Mouse (Mus musculus) urinary bladder, postnatal 10 days (tissue): ENCODE results near the gene Tsc1.

Experiments
- DNase-seq: peaks from one replicate; pipeline ENCODE4 v3.0.0; 2022; ENCODE audit warnings: low spot score

The Tsc1 gene

DNA sequence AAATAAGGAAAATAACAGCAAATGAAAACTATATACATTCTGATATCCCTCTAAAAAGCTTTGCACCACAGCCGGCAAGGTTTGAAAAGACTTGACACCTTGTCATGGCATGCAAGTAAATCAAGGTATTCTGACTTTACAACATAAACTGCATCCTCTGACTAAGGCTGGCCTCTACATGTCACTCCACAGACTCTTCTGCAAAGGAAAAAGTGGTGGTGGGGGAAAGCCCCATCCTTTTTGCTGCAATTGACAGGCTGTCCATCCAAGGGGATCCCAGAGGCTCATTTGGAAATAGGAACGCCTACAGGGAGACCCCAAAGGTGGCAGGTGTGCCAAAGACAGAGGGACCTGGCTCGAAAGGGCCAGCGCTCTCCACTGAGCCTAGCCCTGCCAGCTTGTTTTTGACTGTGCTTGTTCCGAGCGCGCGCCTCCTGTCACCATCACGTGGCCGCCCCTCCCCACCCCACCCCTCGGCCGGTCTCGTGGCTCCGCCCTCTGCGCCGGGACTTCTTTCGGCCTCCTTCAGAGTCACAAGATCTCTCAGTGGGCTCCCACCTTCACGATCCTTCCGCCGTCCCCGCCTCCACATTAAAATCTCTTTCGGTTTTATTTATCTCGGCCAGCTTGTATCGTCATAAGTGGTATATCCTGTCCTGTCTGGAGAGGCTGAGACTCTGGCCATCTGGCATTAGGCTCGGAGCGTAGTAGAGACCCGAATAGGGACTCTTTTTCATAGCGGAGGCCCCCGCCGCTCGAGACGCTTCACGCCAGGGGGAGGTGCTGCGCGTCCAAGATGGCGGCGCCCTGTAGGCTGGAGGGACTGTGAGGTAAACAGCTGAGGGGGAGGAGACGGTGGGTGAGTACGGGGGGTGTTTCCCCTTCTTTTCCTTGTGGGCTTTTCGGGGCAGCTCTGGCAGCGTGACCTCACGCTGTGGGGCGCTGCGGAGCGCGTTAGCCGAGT, at the start of gene Tsc1:
TSS of gene Tsc1 (plus strand) at position 768 of the 964 bp plus-strand sequence.
- peak; percentile 84 for DNase-seq

GRCm38 (mm10) chr2:28591479-28591878, 49.5 kb upstream of the Tsc1 start:
- DNase-seq = no peak

GRCm38 (mm10) chr2:28592809-28593208, 48.2 kb upstream of the Tsc1 start:
- DNase-seq = no peak

GRCm38 (mm10) chr2:28596021-28596420, 45.0 kb upstream of the Tsc1 start:
- no peak for DNase-seq

GRCm38 (mm10) chr2:28596998-28597397, 44.0 kb upstream of the Tsc1 start:
- no peak for DNase-seq

- DNase-seq = no peak
Measured at GRCm38 (mm10) chr2:28597733-28598547, 43.1 kb upstream of the Tsc1 start.

- DNase-seq = no peak
Measured at GRCm38 (mm10) chr2:28598692-28599568, 42.1 kb upstream of the Tsc1 start.

- DNase-seq = no peak
Measured at GRCm38 (mm10) chr2:28599569-28599900, 41.5 kb upstream of the Tsc1 start.

- no peak for DNase-seq
Measured at GRCm38 (mm10) chr2:28601720-28602590, 39.1 kb upstream of the Tsc1 start.

GRCm38 (mm10) chr2:28603542-28603941, 37.5 kb upstream of the Tsc1 start:
- no peak for DNase-seq

DNA sequence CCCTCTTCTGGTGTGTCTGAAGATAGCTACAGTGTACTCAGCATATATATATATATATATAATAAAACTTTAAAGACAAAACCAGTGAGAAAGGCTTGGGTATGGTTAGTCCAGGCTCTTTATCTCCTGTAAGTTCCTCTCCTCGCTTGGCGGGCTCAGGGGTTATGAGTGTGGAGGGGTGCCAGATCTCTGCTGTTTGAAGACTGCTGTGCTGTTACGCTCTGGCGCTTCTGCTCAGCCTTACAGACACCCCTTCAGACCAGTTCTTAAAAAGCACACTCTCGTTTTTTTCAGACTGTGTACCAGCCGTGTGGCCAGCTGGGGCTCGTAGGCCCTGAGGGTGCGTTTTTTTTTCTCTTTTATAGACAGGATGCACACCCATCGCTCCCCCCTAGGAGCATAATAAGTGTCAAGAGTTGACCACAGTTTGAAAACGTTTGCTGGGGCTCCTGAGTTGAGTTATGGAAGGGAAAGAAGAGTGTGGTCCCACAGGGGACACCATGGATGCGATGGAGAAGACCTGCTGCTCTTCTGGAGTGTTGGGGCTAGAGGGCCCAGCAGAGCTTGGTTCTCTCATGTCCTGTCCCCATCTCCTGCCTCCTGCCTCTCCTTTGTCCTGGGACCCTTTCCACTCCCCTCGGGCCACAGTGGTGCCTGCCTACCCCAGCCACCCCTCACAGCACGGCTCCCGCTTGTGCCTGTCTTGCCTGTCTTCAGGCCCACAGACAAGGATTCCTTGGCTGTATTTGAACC, 35.1 kb upstream of the Tsc1 start:
- DNase-seq = no peak

DNA sequence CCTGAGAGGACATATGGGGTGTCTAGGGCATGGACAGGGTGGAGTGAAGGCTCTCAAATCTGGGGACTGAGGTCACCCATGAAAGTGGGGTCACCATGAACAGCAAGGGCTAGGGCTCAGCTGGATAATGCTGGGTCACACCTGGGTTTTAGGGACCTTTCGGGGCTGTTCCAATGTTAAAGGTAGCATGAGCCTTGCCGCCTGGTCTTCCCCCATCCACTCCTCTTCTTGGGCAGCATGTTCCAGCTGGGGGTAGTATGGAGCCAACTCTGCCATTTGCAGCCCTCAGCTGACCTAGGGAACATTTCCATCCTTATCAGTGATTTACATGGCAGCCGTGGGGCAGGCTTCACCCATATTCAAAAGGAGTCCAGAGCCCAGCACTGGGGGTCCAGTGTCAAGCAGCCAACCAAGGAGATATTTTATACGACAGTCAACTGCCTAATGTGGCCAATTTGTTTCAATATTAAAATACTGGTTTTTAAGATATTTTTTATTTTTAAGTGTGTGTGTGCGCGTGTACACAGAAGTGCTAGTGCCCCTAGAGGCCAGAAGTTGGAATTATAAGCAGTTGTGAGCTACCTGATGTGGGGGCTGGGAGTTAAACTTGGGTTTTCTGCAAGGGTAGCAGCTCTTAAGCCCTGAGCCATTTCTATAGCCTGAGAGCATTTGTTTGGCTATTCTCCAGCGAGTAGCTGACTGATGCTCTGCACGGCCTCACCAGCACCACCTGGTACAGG, 34.3 kb upstream of the Tsc1 start:
- no peak for DNase-seq

DNA sequence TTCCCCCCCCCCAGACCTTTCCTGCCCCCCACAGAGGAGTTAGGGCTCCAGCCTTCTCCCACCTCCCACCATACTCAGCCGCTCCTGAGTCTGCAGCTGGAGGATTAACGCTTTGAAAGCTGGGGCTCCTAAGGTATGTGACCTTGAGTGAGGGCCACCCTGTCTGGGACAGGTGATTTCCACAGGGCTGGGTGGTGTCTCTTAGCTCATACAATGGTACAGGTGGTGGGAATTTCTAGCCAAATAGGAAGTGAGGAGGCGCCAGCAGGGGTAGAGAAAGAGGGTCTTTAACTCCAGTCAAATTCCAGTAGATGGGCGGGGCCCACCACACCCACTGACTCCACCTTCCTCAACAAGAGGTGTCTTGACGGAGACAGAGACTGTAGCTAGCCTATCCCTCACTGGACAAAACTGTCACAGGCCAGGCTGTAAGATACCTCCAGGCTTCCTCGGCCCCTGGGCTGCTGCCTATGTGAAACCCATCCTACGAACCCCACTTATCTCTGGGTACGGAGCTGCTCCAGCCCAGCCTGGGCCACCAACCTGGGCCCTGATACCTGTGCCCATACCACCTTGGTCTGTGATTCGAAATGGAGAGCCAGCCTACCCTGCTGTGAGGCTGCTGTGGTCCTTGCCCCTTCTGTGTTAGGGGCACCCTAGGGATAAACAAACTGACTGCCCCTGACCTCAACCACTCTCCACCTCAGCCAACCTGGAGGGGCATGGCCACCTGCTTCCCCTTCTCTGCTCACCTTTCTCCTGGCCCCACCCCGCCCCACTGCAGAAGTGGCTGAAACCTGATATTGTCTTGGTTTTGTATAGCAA, 33.5 kb upstream of the Tsc1 start:
- DNase-seq = no peak

DNA sequence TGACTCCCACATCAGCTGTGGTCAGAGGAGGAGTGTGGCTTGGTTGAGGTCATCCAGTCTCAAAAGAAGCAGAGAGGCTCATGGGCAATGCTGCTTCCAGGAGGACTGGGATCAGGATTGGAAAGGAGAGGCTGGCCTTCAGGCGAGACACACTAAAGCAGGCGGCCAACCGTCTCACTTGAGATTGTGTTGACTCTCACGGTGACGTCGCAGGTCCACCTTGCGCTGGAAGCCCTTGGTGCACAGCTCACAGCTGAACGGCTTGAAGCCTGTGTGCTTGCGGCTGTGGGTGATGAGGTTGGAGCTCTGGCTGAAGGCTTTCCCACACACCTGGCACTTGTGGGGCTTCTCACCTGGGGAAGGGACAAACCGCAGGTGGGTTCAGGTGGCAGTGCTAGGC, 31.2 kb upstream of the Tsc1 start:
- no peak for DNase-seq

- no peak for DNase-seq
Measured at GRCm38 (mm10) chr2:28610716-28611406, 30.2 kb upstream of the Tsc1 start.

DNA sequence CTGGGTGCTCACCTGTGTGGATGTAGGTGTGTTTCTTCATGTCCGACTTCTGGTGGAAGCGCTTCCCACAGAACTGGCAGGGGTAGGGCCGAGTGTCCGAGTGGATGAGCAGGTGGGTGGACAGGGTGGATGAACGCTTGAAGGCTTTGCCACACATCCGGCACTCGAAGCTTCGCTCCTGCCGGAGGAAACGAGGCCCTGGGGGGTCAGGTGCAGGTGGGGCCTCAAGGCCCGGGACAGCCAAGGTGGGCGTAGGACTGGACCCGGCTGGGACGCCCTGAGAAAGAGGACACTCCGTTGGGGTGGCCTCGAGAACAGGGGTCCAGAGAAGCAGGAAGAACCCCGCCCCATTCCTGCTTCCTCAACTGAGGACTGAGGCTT, 29.6 kb upstream of the Tsc1 start:
- DNase-seq = no peak

DNA sequence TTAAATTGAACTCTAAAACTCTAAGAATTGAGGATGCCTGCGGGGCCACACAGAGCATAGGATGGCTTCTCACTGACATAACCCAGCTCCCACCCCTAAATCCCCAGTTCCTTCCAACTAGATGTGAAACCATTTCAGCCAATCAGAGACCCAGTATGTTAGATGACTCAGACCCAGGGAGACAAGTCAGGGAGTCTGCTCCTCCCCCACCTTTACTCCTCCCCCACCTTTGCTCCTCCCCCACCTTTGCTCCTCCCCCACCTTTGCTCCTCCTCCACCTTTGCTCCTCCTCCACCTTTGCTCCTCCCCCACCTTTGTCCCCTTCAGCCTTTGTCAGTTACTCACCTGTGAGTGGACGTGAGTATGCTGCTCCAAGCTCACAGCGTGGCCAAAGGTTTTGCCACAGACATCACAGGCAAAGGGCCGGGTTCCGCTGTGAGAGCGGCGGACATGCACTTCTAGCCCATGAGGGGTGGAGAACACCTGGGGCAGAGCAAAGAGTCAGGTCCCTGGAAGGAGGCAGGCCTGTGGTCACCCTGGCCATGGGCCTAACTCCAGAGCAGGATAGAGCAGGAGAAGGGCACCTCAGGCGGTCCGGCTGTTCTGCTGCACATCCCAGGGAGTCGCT, 28.5 kb upstream of the Tsc1 start:
- DNase-seq = no peak

DNA sequence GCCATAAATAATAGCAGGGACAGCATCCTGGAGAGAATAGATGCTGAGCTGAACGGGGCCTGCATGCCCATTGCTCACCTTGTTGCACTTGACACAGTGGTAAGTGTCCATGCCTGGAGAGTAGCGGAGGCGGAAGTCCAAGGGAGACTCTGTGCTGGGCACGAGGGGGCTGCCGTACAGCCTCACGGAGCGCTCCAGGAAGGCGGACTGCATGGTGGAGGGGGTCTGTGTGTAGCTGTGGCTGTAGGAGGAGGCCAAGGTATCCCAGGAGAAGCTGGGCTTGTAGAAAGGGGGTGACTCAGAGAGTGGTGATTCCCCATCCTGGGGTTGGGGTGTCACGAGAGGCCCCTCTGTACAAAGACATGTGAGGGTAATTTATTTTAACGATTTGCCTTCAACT, 27.4 kb upstream of the Tsc1 start:
- no peak for DNase-seq
